Mouse (Mus musculus) thymus, postnatal 14 days (tissue): ENCODE results near the gene Hsd17b12.

Experiments used
- DNase-seq: peaks from one replicate; pipeline ENCODE4 v3.0.0; 2021

Hsd17b12 gene

GRCm38 (mm10) chr2:94066540-94067135 lies 91.1 kb downstream of the Hsd17b12 start:
- no peak for DNase-seq

GRCm38 (mm10) chr2:94066120-94066519 lies 91.6 kb downstream of the Hsd17b12 start:
- no peak for DNase-seq

DNA sequence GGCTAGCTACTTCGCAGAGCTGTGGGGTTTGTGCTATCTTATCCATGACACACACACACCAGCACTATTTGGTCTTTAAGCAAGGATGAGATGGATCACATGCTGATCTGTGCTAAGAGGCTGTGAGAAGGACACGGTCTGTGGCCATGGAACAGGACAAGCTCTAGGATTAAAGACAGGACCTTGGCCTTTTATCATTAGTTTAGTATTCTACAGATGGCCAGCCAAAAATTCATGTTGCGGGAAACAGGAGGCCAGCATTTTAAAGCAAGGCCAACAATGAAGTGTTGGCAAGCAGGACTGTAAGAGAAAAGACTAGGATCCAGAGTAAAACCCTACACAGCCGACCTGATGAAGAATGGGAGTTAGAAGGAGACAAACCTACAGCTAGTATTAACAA lies 95.0 kb downstream of the Hsd17b12 start:
- no peak for DNase-seq

GRCm38 (mm10) chr2:94059459-94059858 lies 98.3 kb downstream of the Hsd17b12 start:
- peak; percentile 11 for DNase-seq

DNA sequence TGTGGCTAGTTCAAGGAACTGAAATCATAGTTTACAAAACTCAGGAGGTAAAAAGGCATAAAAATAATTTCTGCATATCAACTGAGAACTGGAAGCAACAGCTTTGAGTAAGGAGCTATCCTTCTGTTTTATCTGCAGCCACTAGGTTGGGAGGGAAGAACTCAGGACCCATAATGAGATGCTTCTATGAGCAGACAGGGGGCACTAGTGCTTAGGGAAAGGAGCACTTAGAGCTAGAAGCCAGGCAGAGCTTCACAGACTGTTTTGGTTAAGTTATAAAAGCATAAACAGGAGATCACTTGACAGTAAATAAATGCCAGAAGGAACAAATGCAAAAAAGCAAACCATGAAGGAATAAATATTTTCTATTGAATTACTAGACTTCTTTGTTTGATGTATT lies 103.0 kb downstream of the Hsd17b12 start:
- peak; percentile 26 for DNase-seq

- DNase-seq, result no peak
These were observed 105.8 kb downstream of the Hsd17b12 start for GRCm38 (mm10) chr2:94051952-94052351.

GRCm38 (mm10) chr2:94050901-94051300 lies 106.9 kb downstream of the Hsd17b12 start:
- DNase-seq, result no peak

GRCm38 (mm10) chr2:94049471-94050176 lies 108.1 kb downstream of the Hsd17b12 start:
- DNase-seq, result no peak

- DNase-seq, result no peak
These were observed 108.9 kb downstream of the Hsd17b12 start for GRCm38 (mm10) chr2:94048733-94049470.

DNA sequence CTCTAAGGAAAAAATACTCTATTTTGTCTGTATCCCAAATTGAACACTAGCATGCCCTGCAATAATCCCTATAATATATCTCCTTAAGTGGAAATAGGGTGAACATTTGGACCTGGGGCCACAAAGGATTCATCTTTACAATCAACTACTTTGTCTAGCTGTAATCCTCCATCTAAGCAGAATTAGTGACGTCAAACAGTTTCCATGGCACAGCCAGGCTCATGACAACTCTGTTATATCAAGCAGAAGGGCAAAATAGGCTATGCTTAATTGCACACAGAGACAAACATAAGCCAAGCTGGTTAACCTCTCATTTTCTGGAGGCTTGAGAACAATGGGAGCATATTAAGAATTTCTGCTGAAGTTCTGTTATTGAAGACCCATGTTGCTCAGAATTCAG lies 109.5 kb downstream of the Hsd17b12 start:
- DNase-seq, result no peak

DNA sequence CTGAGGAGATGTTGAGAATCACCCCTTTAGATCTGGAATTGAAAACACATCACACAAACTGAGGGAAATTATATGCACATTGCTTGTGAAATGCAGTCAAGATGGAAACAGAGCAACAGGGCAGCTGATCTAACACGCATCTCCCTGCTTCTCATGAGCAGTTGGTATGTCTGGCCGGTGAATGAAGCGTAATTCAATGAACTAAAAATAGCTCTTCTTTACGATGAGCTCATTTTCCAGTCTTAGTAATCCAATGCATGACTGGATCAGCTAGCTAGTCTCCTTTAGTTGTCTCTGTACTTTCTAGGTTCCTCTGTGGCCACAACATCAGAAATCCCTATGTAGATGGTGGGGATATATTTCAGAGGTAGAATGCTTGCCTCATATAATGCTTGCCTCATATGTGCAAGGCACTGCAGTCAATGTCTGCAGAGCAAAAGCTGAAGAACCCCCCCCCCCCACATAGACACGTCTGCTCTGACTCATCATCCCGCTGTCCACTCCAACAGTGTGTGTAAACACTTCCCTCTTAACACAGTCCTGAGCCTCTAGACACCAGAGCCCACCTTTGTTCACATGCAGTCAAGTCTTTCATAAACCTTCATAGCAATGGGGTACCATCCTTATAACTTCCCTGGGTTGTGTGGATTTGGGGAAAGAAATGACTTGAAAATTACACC lies 112.2 kb downstream of the Hsd17b12 start:
- no peak for DNase-seq

DNA sequence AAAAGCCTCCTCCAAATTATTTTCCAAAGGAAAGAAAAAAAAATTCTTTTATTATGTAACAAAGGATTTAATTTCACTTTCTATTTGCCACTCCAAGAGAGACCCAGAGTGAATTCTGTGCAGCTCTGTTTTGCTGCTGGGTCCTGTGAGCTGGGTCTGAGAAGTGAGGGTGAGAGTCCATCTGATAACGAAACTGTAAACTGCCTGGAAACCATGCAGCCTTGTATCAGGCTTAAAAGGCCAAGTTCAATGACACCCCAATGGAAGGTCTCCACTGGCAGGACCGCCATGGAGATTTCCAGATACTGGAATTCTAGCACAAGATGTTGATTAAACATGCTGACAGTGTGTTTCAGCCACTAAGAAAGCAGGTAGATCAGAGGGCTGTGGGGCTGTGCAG lies 113.6 kb downstream of the Hsd17b12 start:
- DNase-seq, result no peak

DNA sequence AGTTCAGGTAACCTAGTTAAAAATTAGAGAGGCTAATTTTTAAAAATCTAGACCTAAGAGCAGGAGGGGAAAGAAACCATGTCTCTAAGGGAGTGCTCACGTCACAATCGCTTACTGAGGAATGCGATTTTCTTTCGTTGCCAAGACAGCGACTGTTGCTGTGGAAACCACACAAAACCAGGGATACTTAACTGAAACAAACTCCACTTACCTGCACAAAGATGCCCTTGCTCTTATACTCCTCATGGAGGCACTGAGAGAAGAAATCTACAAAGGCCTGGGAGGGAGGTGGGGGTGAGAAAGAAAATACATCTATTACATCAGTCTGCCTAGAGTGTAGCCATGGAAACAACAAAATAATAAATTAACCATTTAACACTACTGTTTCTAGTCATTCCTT lies 114.1 kb downstream of the Hsd17b12 start:
- no peak for DNase-seq

GRCm38 (mm10) chr2:94042461-94042860 lies 115.3 kb downstream of the Hsd17b12 start:
- no peak for DNase-seq

DNA sequence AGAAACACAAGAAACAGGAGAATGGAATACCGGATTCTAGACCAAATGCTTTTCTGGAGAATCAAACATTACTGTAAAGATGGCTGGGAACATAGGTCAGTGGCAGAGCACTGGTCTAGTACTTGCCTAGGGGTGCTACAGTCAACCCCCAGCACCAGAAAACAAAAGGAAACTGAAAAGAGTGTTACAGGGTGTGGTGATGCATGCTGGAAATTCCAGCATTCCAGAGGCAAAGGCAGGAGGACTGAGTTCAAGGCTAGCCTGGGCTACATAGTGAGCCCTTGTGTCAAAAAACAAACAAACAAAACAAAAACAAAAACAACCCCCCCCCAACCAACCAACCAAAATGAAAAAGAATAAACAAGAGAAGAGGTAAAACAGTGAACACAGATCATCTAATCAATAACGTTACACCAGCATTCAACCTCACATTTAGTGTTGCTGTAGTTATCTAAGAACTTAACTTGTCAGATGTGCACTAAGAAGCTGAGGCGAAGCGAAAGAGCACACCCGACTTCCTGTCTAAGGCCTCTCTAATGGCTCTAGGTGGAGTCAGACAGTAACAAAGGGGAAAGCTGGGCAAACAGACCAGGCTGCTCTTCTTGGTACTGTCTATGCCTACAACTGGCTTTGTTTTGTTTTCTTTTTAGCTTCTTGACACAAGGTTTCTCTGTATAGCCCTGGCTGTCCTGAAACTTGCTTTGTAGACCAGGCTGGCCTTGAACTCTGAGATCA lies 117.2 kb downstream of the Hsd17b12 start:
- DNase-seq, result no peak

- DNase-seq, result peak; percentile 54
These were observed 122.1 kb downstream of the Hsd17b12 start for GRCm38 (mm10) chr2:94035428-94036331.

DNA sequence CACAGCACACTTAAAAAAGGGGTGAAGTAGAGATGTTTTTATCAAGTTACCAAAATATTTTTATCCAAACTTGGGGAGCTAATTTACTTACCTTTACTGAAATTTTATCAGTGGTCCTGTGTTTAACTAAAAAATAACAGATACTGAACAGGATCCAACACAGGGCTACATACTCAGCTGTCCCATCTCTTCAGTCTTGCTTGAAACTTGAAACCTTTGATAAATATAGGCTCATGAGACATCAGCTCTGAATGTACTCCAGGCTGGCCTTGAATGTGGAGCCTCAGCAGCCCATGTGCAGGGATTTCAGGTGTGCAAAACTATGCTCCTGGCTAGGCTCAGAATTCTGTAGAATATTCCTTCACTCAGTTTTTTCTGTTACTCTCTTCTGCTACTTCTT lies 127.2 kb downstream of the Hsd17b12 start:
- DNase-seq, result no peak

- no peak for DNase-seq
These were observed 133.1 kb downstream of the Hsd17b12 start for GRCm38 (mm10) chr2:94024637-94025036.

- DNase-seq, result peak; percentile 91
These were observed 147.2 kb downstream of the Hsd17b12 start, which contains the start of gene Alkbh3 for GRCm38 (mm10) chr2:94010335-94011291. Alkbh3 (minus strand) TSS chr2:94010807.

DNA sequence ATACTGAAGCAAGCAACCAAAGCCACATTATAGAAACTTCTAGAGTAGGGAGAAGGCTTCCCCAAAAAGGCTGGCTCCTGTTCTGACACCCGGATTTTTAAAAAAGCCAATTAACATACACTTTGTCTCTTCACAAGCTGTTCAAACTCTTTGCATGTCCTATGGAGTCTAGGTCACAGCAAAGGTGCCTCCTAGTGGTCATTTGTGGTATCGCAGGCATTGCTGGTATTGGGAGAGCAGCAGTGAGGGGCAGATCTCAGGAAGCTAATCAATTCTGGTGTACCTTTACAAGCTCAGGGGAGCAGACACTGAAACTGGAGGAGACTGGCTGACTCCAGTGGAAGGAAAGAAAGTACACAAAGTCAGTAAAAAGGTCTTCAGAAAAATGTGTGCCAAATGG lies 155.4 kb downstream of the Hsd17b12 start:
- peak; percentile 78 for DNase-seq
